Mouse (Mus musculus) hindbrain, embryonic 10.5 days (tissue): ENCODE measurements around the gene Ahcyl2. TPM values are rescaled to one million over a fixed set of nuclear protein-coding genes. Genes with fewer than 3 reads are reported as not detected.

Source experiments
- DNase-seq: peaks from one replicate; pipeline ENCODE4 v3.0.0-alpha.2; 2017; ENCODE audit warnings: low spot score
- H3K27ac ChIP-seq: fragments of 300-500 bp; sonication (generic); 2 replicates; pipeline ENCODE4 v1.5.1; 2016; ENCODE audit warnings: mild to moderate bottlenecking, moderate library complexity
- H3K27me3 ChIP-seq: fragments of 300-500 bp; sonication (generic); 2 replicates; pipeline ENCODE4 v1.6.1; 2016; ENCODE audit warnings: mild to moderate bottlenecking; ENCODE audit not compliant: poor library complexity, insufficient read depth, severe bottlenecking
- H3K36me3 ChIP-seq: fragments of 300-500 bp; sonication (generic); 2 replicates; pipeline ENCODE4 v1.6.1; 2016; ENCODE audit warnings: mild to moderate bottlenecking, moderate library complexity
- H3K4me1 ChIP-seq: fragments of 300-500 bp; sonication (generic); replicated peaks from 2 replicates; pipeline ENCODE4 v1.6.1; 2016; ENCODE audit warnings: mild to moderate bottlenecking
- H3K4me3 ChIP-seq: fragments of 300-500 bp; sonication (generic); 2 replicates; pipeline ENCODE4 v1.5.1; 2016; ENCODE audit warnings: mild to moderate bottlenecking, moderate library complexity
- H3K9me3 ChIP-seq: fragments of 300-500 bp; sonication (generic); 2 replicates; pipeline ENCODE4 v1.6.1; 2016; ENCODE audit warnings: mild to moderate bottlenecking, moderate library complexity
- WGBS: fragments of 180-500 bp; shearing (Covaris S2); methylation state at CpG from one replicate; pipeline ENCODE4 v1.1.7; 2016; 5-methylcytosine and 5-hydroxymethylcytosine counted together
- polyA plus RNA-seq: library from polyadenylated mRNA; unstranded; fragments of >200 nt; fragmentation: Nextera tagmentation; extraction: Ambion mirVana; gene quantifications from 2 replicates; pipeline ENCODE4 v1.2.1, GENCODE M21; 2016

Gene Ahcyl2
- polyA plus RNA-seq, 1 experiment from 2014 or later: 13.0 TPM

- Histone ChIP-seq H3K9me3 (no peaks in the 10 kb centered on the region), H3K4me3 (no peak overlapping the region), H3K27ac (no peak overlapping the region), H3K27me3 (no peaks in the 10 kb centered on the region), H3K4me1 (peaks cover 11% of the 10 kb centered on the region), H3K36me3 (no peaks in the 10 kb centered on the region)
- WGBS: 84% methylated on average over 1 of the region's 1 CpGs
- DNase-seq: no peak
These were observed 82.3 kb downstream of the Ahcyl2 start for GRCm38 (mm10) chr6:29850096-29850495.

- no peak overlapping the region for H3K4me3 ChIP-seq
- H3K27ac ChIP-seq: no peak overlapping the region
- DNase-seq: no peak
- no peaks in the 10 kb centered on the region for H3K9me3 ChIP-seq
- H3K4me1 ChIP-seq: peaks cover 11% of the 10 kb centered on the region
- H3K36me3 ChIP-seq: no peaks in the 10 kb centered on the region
- 77% methylated on average over 2 of the region's 2 CpGs for WGBS
- H3K27me3 ChIP-seq: no peaks in the 10 kb centered on the region
These were observed 82.9 kb downstream of the Ahcyl2 start for GRCm38 (mm10) chr6:29850747-29851146.

- Histone ChIP-seq H3K4me1 (peaks cover 11% of the 10 kb centered on the region), H3K9me3 (no peaks in the 10 kb centered on the region), H3K4me3 (no peak overlapping the region), H3K27me3 (no peaks in the 10 kb centered on the region), H3K36me3 (no peaks in the 10 kb centered on the region), H3K27ac (no peak overlapping the region)
- no peak for DNase-seq
- 90% methylated on average over 3 of the region's 3 CpGs for WGBS
These were observed 84.1 kb downstream of the Ahcyl2 start for GRCm38 (mm10) chr6:29851873-29852272.

- Histone ChIP-seq H3K27ac (peak overlapping the region; percentile 85), H3K27me3 (no peaks in the 10 kb centered on the region), H3K4me3 (no peak overlapping the region), H3K36me3 (no peaks in the 10 kb centered on the region), H3K4me1 (peaks cover 11% of the 10 kb centered on the region), H3K9me3 (no peaks in the 10 kb centered on the region)
- DNase-seq: peak; percentile 86
- WGBS: 39% methylated on average over 12 of the region's 12 CpGs
These were observed 85.5 kb downstream of the Ahcyl2 start for GRCm38 (mm10) chr6:29853213-29853899.

- H3K36me3 ChIP-seq: no peaks in the 10 kb centered on the region
- H3K9me3 ChIP-seq: no peaks in the 10 kb centered on the region
- WGBS: 93% methylated on average over 6 of the region's 6 CpGs
- peak overlapping the region; percentile 64; the same call in 1 of the 2 replicates for H3K27ac ChIP-seq
- H3K27me3 ChIP-seq: no peaks in the 10 kb centered on the region
- DNase-seq: no peak
- H3K4me3 ChIP-seq: no peak overlapping the region
- H3K4me1 ChIP-seq: peaks cover 11% of the 10 kb centered on the region
These were observed 86.1 kb downstream of the Ahcyl2 start for GRCm38 (mm10) chr6:29853900-29854390.

- DNase-seq: no peak
- peaks cover 4% of the 10 kb centered on the region for H3K4me1 ChIP-seq
- H3K9me3 ChIP-seq: no peaks in the 10 kb centered on the region
- no peak overlapping the region for H3K27ac ChIP-seq
- 0 out of 2 replicates have a peak, but pooled peaks cover 5% of the 10 kb centered on the region for H3K36me3 ChIP-seq
- 86% methylated on average over 6 of the region's 6 CpGs for WGBS
- no peaks in the 10 kb centered on the region for H3K27me3 ChIP-seq
- no peak overlapping the region for H3K4me3 ChIP-seq
These were observed 90.8 kb downstream of the Ahcyl2 start for GRCm38 (mm10) chr6:29858619-29859018.

GRCm38 (mm10) chr6:29859344-29859743 lies 91.5 kb downstream of the Ahcyl2 start:
- H3K36me3 ChIP-seq: 0 out of 2 replicates have a peak, but pooled peaks cover 5% of the 10 kb centered on the region
- WGBS: 79% methylated on average over 4 of the region's 4 CpGs
- H3K4me1 ChIP-seq: no peaks in the 10 kb centered on the region
- no peak overlapping the region for H3K4me3 ChIP-seq
- H3K27ac ChIP-seq: peak overlapping the region; percentile 23; the same call in 1 of the 2 replicates
- H3K27me3 ChIP-seq: no peaks in the 10 kb centered on the region
- H3K9me3 ChIP-seq: no peaks in the 10 kb centered on the region
- no peak for DNase-seq

GRCm38 (mm10) chr6:29860238-29860637 lies 92.4 kb downstream of the Ahcyl2 start:
- H3K27me3 ChIP-seq: no peaks in the 10 kb centered on the region
- H3K4me3 ChIP-seq: no peak overlapping the region
- DNase-seq: no peak
- H3K27ac ChIP-seq: no peak overlapping the region
- WGBS: 89% methylated on average over 3 of the region's 3 CpGs
- H3K36me3 ChIP-seq: 0 out of 2 replicates have a peak, but pooled peaks cover 5% of the 10 kb centered on the region
- H3K9me3 ChIP-seq: no peaks in the 10 kb centered on the region
- no peaks in the 10 kb centered on the region for H3K4me1 ChIP-seq

- no peak overlapping the region for H3K27ac ChIP-seq
- H3K4me1 ChIP-seq: 0 out of 2 replicates have a peak, but pooled peaks cover 2% of the 10 kb centered on the region
- no peak for DNase-seq
- H3K36me3 ChIP-seq: 0 out of 2 replicates have a peak, but pooled peaks cover 5% of the 10 kb centered on the region
- H3K9me3 ChIP-seq: no peaks in the 10 kb centered on the region
- no peaks in the 10 kb centered on the region for H3K27me3 ChIP-seq
- 92% methylated on average over 2 of the region's 2 CpGs for WGBS
- H3K4me3 ChIP-seq: no peak overlapping the region
These were observed 97.1 kb downstream of the Ahcyl2 start for GRCm38 (mm10) chr6:29864926-29865325.

GRCm38 (mm10) chr6:29866935-29867724 lies 99.3 kb downstream of the Ahcyl2 start:
- no peak overlapping the region for H3K4me3 ChIP-seq
- H3K4me1 ChIP-seq: 0 out of 2 replicates have a peak, but pooled peaks cover 6% of the 10 kb centered on the region
- H3K27me3 ChIP-seq: no peaks in the 10 kb centered on the region
- no peak overlapping the region for H3K27ac ChIP-seq
- DNase-seq: no peak
- no peaks in the 10 kb centered on the region for H3K9me3 ChIP-seq
- 78% methylated on average over 9 of the region's 9 CpGs for WGBS
- 0 out of 2 replicates have a peak, but pooled peaks cover 14% of the 10 kb centered on the region for H3K36me3 ChIP-seq

- Histone ChIP-seq H3K4me1 (0 out of 2 replicates have a peak, but pooled peaks cover 6% of the 10 kb centered on the region), H3K9me3 (no peaks in the 10 kb centered on the region), H3K4me3 (no peak overlapping the region), H3K27me3 (no peaks in the 10 kb centered on the region), H3K27ac (no peak overlapping the region), H3K36me3 (0 out of 2 replicates have a peak, but pooled peaks cover 10% of the 10 kb centered on the region)
- no peak for DNase-seq
- 72% methylated on average over 2 of the region's 2 CpGs for WGBS
These were observed 100.6 kb downstream of the Ahcyl2 start for GRCm38 (mm10) chr6:29868341-29868895.

GRCm38 (mm10) chr6:29873654-29874053 lies 105.8 kb downstream of the Ahcyl2 start:
- Histone ChIP-seq H3K4me1 (0 out of 2 replicates have a peak, but pooled peaks cover 6% of the 10 kb centered on the region), H3K27me3 (no peaks in the 10 kb centered on the region), H3K9me3 (no peaks in the 10 kb centered on the region), H3K36me3 (peaks cover 9% of the 10 kb centered on the region; the same call in 1 of the 2 replicates), H3K4me3 (no peak overlapping the region), H3K27ac (no peak overlapping the region)
- WGBS: 80% methylated on average over 2 of the region's 2 CpGs
- DNase-seq: no peak
